Mouse (Mus musculus): Measurements from ENCODE around the gene Gpa33.

Gpa33 gene

DNA sequence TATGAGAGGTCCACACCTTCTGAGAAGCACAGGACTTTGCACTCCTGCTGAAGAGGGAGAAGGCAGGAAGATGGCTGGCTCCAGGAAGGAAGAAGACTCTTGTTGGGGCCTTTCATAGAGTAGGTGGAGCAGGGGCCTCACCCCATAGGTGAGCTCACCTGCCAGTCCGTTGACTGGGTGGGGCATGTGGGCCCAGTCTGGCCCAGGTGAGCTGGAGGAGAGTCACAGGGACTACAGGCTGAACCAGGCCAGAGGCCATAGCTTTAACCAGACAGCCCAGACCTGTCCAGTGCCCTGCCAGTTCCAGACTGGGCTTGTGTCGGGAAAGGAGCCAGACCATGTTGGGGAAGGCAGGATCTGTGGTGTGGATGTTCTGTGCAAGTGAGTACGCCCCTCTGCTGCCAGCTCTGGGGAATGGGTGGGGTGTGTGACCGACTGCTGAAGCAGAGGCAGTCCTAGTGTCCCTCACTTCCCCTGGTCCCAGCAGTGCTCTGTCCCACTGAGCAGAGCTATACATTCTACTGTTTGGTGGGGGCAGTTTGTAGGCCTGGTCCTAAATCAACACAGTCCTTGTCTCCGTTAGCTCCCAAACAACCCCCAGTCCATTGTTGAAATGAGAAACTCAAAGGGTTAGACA, at the start of gene Gpa33:
TSS of gene Gpa33 (plus strand) at position 15 of the 637 bp plus-strand sequence.
- peak; percentile 70 for DNase-seq (ENCODE audit: low spot score)

DNA sequence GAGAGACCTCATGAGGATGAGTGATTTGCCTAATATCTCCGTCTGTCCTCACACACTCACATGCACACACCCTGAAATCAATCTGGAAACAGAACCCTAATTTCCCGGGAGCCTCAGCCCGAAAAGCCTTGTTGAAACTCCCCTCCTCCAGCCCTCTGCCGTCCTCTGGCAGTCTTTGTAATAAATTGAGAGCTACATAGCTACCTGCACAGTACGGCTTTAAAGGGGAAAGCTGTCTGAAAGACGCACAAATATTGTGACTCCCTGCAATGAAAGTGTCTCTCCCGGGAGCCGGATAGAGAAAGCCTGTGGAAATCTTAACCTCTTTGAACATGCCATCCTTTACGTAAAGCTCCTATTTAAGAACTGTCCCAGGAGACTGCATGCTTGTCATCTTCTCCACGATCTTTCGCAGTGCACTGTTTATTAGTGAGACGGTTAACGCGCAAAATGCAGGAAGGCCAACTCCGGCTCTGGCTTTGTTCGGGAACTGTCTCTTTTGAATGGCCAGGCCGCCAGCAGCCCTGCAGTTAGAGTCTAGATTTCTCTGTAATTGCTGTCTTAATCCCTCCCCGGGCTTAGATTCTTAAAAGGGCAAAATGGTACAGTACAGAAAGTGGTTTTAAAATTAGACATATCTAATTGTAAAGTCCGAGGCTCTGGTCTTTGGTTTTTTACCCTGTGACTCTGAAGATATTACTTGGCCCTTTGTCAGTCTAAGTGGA, 41.4 kb upstream of the Gpa33 start:
- no peak for DNase-seq (ENCODE audit: low spot score)

DNA sequence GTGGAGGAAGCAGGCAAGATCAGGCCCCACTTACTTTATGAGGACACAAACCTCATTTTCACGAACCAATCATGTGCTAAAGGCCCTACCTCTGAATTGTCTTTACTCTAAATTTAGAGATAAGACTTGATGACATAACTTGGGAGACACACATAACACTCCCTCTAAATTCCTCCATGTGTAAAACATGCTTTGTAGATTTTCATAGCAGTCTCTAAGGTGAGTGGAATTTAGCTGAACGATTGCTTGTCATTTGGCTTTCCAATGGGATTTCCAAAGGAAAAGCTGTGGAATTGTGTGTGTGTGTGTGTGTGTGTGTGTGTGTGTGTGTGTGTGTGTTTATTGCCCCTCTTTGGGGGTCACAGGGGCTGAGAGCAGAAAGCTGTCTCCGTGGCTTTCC, 40.7 kb upstream of the Gpa33 start:
- DNase-seq (ENCODE audit: low spot score) = no peak

DNA sequence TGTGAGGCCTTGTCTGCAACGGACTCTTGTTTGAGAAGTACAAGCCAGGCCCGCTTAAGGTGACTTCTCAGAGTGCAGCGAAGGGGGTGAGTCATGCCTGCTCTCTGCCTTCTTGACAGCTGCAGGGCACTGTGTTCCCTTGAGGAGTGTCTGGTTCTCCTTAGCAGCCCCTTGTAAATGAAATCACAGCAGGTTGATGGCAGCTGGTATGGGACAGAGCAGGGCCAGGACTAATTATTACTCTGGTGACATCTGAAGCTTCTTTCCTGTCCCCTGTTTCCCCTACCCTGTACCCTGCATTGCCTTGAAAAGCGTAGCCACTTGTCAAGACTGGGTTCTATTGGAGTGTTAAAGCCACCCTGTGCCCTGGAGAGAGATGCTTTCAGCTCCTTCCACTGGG, 40.3 kb upstream of the Gpa33 start:
- DNase-seq (ENCODE audit: low spot score) = peak; percentile 14

DNA sequence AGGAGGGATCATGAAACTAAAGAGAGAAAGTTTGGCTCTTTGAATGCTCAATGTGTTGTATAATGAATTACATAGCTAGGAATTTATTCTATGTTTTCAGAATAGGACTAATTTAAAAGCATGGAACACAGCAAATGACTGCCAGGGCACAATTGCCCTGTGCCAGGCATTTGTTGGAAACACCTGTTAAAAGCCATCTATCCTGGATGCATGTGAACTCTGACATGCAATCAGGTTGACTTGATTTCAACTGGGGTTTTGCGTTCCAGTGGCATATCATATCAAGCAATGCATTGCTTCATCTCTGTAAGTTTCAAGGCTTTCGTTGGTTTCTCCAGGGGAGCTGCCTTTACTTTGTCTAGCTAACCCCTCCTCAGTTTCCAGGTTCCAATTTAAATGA, 39.7 kb upstream of the Gpa33 start:
- DNase-seq (ENCODE audit: low spot score) = no peak

DNA sequence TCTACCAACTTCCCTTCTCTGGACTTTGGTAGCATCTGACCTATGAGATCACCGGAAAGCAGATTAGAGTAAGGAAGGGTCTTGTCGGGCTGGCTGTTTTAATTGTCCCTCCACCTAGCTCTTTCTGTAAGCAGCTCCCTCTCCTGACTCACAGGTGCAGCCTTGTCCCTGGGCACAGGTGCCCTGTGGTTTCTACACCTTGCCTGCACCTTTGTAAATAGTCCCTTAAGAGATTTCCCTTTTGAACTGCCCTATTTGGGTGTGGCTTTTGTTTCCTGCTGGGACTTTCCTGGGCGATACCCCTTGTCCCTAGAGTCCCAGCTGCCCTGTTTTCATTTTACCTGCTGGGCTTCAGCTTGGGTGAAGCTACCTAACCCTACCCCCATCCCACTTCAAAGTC, 35.6 kb upstream of the Gpa33 start:
- no peak for DNase-seq (ENCODE audit: low spot score)

DNA sequence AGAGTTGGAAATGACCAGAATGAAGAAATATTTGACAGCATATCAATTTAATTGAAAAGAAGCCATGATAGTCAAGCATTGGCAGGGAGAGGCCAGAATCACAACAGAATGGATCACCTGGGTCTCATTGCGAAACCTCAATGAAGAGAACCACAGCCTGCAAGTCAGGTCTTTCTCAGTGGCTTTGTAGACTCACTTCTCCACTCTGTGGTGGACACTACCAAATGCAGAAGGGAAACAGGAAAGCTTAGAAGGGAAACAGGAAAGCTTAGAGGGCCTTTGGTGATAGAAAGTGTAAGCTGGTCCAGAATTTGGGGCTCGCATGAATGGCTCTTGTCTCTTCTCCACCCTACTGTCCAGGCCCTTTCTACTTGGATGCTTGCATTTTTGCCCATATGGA, 31.9 kb upstream of the Gpa33 start:
- DNase-seq (ENCODE audit: low spot score) = no peak

DNA sequence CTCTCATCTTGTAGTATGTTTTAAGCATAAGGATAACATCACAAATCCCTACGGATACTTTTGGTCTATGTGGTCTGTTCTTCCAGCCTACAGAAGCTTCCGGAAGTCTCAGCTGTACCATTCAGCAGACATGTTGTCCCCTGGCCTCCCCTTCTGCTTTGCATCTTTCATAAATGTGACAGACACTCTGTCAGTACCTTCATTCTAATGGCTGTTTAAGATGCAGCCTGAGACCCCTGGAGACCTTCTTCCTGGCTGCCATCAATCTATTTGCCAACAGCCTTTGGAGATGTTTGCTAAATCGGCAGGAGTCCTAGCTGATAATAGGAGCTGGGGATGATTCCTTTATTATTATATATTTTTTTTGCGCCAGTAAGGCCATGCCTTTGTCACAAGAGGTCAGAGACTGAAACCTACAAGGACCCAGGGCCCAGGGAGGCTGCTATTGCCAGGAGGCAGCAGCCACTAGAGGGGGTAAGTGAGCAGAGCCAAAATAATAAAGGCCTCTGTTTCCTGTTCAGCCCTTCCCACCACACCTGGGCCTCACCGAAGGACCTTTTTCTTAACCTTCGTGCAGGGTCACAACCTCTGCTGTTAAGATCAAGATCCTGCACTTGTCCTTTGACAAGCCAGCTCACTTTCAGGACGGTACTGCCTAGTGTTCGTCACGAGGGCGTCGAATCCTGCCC, 27.0 kb upstream of the Gpa33 start:
- peak; percentile 44 for DNase-seq (ENCODE audit: low spot score)

DNA sequence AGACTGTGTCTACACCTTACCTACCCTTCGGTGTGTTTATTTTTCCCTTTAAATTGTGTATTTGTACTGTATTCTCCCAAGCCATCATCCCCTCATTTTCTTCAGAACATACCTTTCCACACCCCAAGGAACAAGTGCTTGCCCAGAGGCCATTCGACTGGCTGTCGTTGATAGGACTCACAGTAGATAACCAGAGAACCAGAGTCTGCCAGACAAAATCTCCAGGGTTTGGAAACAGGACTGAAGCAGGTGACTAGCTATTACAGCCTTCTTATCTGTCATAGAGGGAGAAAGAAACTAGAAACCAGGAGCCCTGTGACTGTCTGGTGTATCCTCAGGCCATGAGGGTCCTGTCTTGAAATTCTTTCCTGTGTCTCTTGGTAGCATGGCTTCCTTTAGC, 25.2 kb upstream of the Gpa33 start:
- DNase-seq (ENCODE audit: low spot score) = no peak

DNA sequence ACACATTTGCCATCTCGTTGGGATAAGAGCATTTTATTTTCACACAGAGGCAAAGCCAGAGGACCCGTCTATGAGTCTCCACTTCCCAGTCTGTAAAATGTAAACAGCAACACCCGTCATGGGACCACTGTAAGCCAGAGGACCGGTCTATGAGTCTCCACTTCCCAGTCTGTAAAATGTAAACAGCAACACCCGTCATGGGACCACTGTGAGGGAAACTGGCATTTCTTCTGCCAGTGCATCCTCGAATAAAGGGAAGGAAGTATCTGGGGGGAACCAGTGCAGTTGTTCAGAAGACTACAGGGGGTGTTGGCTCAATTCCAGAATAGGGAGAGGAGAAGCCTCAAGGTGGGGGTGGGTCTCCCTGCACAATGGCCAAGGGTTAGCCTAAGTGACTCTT, 24.6 kb upstream of the Gpa33 start:
- DNase-seq (ENCODE audit: low spot score) = no peak

DNA sequence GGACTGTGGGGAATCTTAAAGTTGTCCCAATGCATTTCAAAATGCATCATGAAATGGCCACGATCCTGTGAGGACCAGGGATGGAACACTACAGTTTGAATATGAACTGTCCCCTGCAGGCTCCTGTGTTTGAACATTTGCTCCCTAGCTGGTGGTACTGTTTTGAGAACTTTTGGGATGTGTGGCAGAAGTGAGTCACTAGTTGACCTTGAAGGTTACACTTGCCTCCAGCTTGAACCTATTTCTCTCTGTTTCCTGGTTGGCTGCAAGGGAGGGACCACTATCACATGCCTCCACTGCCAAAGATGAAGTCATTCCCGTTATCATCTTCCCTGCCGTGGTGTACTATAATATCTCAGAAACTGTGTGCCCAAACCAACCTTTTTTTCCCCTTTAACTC, 15.1 kb upstream of the Gpa33 start:
- no peak for DNase-seq (ENCODE audit: low spot score)

DNA sequence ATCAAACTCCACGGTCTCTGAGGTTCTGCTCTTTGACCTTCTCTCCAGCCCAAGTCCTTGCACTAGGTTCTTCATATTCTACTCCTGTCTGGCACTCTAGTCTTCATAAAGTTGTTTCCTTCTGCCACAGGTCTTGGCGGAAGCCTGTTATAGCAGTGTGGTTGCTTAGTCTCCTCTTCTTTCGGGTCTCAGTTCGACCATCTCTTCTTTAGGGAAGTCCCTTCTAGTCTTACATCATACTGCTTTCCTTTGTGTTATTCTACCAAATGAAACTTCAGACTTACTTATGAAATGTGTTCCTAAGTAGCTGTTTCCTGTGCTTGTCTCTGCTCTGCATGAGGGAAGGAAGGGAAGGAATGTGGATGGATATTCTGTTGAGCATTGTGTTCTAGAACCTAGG, 14.3 kb upstream of the Gpa33 start:
- DNase-seq (ENCODE audit: low spot score) = no peak

DNA sequence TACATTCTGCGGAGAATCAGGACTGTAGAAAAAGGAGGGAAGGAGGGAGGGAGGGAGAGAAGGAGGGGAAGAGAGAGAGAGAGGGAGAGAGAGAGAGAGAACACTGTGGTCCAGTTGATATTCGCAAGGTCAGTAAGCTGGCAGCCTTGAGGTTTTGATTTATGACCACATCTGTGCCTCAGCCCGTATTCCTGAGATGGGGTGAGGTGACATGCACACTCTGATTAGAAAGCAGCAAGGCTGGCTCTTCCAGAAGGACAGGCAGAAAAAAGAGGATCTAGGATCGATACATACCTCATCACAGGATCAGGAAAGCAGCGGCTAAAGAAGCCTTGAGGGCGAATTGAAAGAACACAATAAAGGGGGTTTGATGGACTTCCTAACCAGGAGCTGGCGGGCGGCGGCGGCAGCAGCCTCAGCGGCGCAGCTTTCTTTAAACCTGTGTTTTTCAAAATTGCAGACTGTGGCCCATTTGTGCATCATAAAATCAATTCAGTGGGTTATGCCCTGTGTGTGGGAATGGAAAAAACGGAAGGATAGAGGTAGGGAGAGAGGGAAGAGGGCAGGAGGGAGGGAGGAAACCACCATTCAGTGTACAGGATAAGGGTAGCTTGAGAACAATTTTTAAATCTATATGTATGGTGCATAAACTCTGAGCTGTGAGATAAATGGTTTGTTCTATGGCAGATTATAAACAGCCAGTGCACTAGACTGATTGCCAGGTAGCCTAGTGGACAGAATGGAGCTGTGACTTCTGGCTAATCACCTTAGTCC, 12.0 kb upstream of the Gpa33 start:
- no peak for DNase-seq (ENCODE audit: low spot score)

DNA sequence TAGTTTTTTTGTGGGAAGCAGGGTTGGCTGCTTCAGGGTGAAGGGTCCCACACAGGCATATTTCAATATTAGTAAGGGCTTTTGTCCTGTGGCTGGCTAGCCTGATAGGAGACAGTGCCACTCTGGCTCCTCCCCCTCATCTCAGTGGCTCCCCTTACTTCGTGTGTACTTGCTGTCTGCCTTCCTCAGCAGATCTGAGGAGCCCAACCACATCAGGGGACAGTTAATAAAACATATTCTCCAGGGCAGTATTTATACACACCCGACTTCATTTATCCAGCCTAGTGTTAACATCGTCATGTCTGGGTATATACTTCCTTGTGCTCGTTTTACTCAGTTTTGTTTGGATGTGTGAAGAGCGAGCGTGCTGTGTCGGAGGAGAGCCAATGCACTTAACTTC, 7.9 kb upstream of the Gpa33 start:
- DNase-seq (ENCODE audit: low spot score) = no peak

DNA sequence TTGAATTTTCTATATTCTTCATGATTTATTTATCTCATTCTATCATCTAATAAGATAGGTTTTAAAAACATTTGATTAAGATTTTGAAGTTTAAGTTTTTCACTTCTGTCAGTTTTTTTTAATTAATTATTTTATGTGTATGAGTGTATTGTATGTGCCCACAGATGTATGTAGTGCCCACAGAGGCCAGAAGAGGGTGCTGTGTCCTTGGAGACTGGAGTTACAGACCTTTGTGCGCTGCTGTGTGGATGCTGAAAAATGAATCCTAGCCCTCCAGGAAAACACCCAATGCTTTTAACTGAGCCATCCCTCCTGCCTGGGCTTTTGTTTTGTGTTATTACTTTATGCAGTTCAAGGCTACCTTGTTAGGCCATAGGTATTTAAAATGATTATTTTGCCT, 7.0 kb upstream of the Gpa33 start:
- no peak for DNase-seq (ENCODE audit: low spot score)

DNA sequence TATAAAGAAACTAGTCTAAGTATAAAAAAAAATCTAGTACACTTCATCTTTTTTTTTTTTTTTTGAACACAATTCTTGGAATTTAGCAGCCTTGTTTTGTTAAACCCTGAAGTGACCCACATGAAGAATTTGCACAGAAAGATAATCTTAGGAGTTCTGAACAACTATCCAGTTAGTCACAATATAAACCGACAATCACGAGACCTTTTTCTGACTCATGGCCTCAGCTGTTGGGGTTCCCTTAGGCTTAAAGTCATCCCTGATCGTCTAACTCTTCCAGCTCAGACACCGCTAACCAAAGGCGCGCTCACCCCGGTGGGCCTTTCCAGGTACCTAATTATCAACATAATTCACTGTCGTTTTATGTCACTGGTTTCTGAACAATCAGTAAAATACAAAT, 6.3 kb upstream of the Gpa33 start:
- DNase-seq (ENCODE audit: low spot score) = no peak

DNA sequence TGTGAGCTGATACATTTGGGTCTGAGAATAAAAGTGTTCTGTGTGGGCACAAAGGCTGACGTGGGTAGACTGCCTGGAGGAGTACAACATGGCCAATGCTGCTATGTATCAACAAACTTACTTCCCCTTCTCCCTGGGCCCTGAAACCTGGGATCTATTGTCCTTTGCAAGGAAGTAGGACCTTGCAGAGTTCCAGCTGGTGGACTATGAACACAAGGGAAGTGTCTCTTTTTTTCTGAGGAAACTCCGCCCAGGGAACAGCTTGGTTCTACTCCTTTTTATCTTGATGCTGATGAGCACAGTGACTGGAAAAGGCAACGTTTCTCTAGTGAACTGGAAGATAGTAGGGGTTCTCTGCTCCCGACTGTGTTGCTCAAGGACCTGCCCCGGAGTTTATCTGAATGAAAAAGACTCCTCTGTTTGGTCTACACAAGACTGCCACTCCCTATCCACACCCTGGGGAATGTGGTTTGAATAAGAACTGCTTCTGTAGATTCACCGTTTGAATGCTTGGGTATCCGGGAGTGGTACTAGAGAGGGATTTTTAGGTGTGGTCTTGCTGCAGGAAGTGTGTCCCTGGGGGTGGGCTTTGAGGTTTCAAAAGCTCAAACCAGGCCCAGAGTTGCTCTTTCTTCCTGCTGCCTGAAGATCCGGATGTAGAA, 5.0 kb upstream of the Gpa33 start:
- DNase-seq (ENCODE audit: low spot score) = no peak

DNA sequence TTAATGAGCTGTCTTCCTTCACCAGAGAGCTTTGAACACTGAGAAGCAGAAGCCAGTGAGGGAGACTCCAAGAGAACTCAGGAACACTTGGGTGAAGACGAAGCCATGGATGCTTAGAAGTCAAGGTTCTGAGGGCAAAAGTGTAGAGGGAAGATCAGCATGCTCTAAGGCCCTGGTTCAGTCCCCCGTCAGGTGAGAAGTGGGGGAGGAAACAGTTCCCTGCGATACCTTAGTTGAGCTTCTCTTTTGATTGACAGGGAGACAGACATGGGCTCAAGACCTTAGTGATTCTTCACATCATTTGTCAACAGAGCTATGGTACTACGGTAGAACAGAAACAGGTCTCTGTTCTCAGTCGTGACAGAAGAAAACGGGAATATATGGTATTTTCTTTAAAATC, 3.7 kb upstream of the Gpa33 start:
- no peak for DNase-seq (ENCODE audit: low spot score)

DNA sequence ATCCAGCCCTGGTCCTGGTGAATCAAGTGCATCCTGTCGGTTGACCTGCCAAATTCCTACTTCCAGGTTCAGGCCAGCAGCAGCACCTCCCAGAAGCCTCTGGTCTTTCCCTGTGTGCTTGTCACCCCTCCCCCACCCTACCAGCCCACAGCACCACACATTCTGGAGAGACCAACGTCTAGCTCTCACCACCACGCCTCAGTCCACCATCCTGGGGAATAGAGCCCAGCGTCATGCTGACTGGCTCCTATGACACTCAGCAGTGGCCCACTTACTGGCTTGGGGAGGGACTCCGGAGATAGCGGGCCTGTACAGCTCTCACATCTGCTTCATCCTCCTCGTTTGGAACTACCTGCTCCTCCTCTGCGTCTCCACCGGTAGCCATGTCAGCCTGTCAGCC, 3.2 kb upstream of the Gpa33 start:
- DNase-seq (ENCODE audit: low spot score) = no peak

DNA sequence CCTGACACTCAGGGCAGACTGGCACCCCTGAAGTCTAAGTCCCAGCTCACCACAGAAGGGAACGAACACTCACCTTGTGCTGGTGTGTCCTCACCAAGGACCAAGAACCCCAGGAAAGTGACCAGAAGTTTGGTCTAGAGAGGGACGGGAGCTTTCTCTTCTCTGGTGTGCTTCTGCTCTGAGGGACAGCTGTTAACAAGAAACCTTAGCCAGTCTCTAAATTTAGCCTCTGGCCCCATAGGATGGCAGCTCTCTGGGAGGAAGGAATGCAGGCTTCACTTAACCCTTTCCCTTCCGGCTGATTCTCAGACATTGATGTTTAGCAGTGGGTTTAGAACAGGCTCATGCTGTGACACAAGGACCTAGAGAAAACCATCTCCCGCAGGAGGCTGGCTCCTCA, 2.3 kb upstream of the Gpa33 start, which contains the start of gene Dusp27:
TSS of gene Dusp27 (minus strand) at position 204 of the 400 bp plus-strand sequence.
- no peak for DNase-seq (ENCODE audit: low spot score)

DNA sequence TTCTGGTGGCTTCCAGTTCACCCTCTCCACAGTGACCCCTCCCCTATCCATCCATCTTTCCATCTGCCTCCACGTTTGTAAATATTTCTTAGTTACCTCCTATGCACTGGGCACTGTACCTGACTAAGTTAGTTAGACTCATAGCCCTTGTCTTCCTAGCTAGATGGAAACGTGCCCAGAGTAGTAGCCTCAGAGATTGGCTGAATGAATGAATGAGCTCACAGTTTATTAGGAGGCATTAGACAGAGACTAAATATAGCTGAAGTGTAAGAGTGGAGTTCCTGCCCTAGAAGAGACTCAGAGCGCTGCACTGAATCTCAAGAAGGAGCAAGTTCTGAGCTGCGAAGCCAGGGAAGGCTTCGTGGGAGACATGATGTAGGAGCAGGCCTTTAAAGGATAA, 1.5 kb upstream of the Gpa33 start:
- DNase-seq (ENCODE audit: low spot score) = no peak

DNA sequence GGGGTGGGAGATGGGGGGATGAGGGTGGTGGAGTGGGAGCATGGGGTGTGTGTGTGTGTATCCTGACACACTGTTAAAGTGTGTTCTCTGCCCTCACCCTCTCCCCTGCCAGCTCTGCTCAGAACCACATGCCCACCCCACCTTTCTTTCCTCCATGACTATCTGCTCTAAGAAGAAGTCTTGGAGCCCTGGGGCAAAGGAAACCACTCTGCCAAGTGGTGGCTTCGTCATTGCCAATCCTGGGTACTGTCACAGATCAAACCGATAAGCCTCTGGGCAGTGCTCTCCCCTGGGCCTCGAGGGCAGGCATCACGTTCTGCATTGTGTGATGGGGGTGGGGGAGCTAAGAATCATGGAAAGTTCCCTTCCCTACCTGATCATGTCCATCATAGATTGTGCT, 2.3 kb downstream of the Gpa33 start:
- DNase-seq (ENCODE audit: low spot score) = no peak
